Comparison of ENCODE assay signal across 8 mouse cellular contexts in the genomic region with DNA sequence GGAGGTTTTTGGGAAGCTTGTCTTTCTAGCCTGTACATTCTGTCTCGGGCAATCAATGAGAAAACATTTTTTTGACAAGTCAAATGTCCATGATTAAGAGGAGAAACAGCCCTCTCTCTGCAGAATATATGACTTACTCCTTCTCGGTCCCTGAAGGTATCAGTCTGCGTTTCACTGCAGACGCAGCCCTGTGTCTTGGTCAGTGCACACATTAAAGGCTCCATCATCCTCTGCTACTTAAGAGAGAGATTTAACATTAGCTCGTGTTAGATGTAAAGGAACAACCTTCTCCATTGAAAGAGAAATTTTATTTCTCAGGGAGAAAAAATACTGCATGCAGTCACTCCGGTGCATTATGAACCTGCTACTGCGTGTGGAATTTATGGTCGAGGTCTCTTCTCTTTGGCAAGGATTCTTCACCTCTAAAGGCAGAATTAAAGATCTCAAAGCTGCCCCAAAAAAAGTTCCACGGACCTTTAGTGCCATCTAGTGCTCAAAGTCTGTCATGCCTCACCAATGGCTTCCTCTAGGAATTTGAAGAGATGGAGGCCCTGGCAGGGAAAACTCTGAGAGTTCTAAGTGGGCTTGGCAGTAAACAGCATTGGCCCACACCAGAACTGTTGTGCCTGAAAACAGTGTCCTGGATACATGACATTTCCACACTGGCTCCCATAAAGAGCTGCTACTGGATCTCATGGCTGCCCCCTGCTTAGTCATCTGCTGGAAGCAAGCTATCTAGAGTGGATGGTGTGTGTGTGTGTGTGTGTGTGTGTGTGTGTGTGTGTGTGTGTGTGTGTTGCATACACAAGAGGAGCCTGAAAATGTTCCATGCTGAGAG.
DNase-seq lines count a peak whose midpoint lies in the region; ATAC-seq lines count a peak whose summit lies in the region.

No protein-coding gene starts in this region.

- DNase-seq in adrenal gland, adult (ENCODE audit: inconsistent age in 2 of 2, low spot score in 1 of 2): peak; percentile 53 to 92
- no peak for DNase-seq in adrenal gland, adult 8-10 months
- DNase-seq in cerebellum, adult 9-11 months: peak; percentile 41
- DNase-seq in frontal cortex, postnatal 25 days (ENCODE audit: low spot score in 2 of 2): peak; percentile 67 to 75
- peak; percentile 79 for DNase-seq in induced T-regulatory cell, adult 2 months (ENCODE audit: low read depth)
- DNase-seq in left cerebral cortex, adult 11 months (ENCODE audit: low spot score): peak; percentile 55
- peak; percentile 85 to 88 for DNase-seq in right cerebral cortex, postnatal 10 days (ENCODE audit: low spot score in 2 of 2)

- peak; percentile 70 for ATAC-seq in megakaryocyte, adult 5-6 weeks (ENCODE audit: poor library complexity, severe bottlenecking)
